Mouse (Mus musculus): ENCODE data around the gene Hmga1.

Hmga1 gene

GRCm38 (mm10) chr17:27558845-27559244, 2.5 kb downstream of the Hmga1 start:
- no peak for DNase-seq (ENCODE audit: low spot score in 2 of 2)

GRCm38 (mm10) chr17:27559596-27559995, 3.3 kb downstream of the Hmga1 start:
- no peak for DNase-seq (ENCODE audit: low spot score in 2 of 2)

GRCm38 (mm10) chr17:27560926-27561480, 4.7 kb downstream of the Hmga1 start:
- DNase-seq (ENCODE audit: low spot score in 2 of 2), result no peak

GRCm38 (mm10) chr17:27561809-27562526, 5.7 kb downstream of the Hmga1 start:
- peak in 1 of 2 experiments; percentile 78 for DNase-seq (ENCODE audit: low spot score in 2 of 2)

GRCm38 (mm10) chr17:27563771-27564244, 7.5 kb downstream of the Hmga1 start:
- no peak for DNase-seq (ENCODE audit: low spot score in 2 of 2)

- DNase-seq (ENCODE audit: low spot score in 2 of 2), result no peak
Observed at GRCm38 (mm10) chr17:27564391-27565162, 8.3 kb downstream of the Hmga1 start.

- peak; percentile 84 to 97 for DNase-seq (ENCODE audit: low spot score in 2 of 2)
Observed at GRCm38 (mm10) chr17:27565163-27565941, 9.1 kb downstream of the Hmga1 start, which contains the start of gene AI413582. TSS of gene AI413582 (minus strand) at chr17:27565756.

GRCm38 (mm10) chr17:27565942-27566267, 9.6 kb downstream of the Hmga1 start:
- DNase-seq (ENCODE audit: low spot score in 2 of 2), result no peak

GRCm38 (mm10) chr17:27568228-27568627, 11.9 kb downstream of the Hmga1 start:
- no peak for DNase-seq (ENCODE audit: low spot score in 2 of 2)

GRCm38 (mm10) chr17:27571315-27571714, 15.0 kb downstream of the Hmga1 start:
- no peak for DNase-seq (ENCODE audit: low spot score in 2 of 2)

GRCm38 (mm10) chr17:27573772-27574320, 17.5 kb downstream of the Hmga1 start:
- no peak for DNase-seq (ENCODE audit: low spot score in 2 of 2)

- DNase-seq (ENCODE audit: low spot score in 2 of 2), result peak in 1 of 2 experiments; percentile 67
Observed at GRCm38 (mm10) chr17:27574470-27575115, 18.3 kb downstream of the Hmga1 start.

- DNase-seq (ENCODE audit: low spot score in 2 of 2), result no peak
Observed at GRCm38 (mm10) chr17:27575116-27575776, 18.9 kb downstream of the Hmga1 start.

- DNase-seq (ENCODE audit: low spot score in 2 of 2), result no peak
Observed at GRCm38 (mm10) chr17:27576056-27576455, 19.8 kb downstream of the Hmga1 start.

- no peak for DNase-seq (ENCODE audit: low spot score in 2 of 2)
Observed at GRCm38 (mm10) chr17:27577468-27577867, 21.2 kb downstream of the Hmga1 start.

- DNase-seq (ENCODE audit: low spot score in 2 of 2), result no peak
Observed at GRCm38 (mm10) chr17:27578487-27578886, 22.2 kb downstream of the Hmga1 start.

GRCm38 (mm10) chr17:27579816-27580215, 23.5 kb downstream of the Hmga1 start:
- no peak for DNase-seq (ENCODE audit: low spot score in 2 of 2)

- DNase-seq (ENCODE audit: low spot score in 2 of 2), result peak in 1 of 2 experiments; percentile 47
Observed at GRCm38 (mm10) chr17:27580392-27581068, 24.2 kb downstream of the Hmga1 start.

GRCm38 (mm10) chr17:27583185-27583894, 27.0 kb downstream of the Hmga1 start:
- no peak for DNase-seq (ENCODE audit: low spot score in 2 of 2)

Measured in left cerebral cortex, adult 9 months (tissue).